Mouse (Mus musculus): Measurements from ENCODE around the gene Rabep1.
"Not testable (repeated sequence)": the region's sequence is repeated elsewhere in the genome, so short reads cannot be mapped to it uniquely, and the experiment has no call there.

Rabep1 gene

GRCm38 (mm10) chr11:70898182-70898581 lies 53.6 kb downstream of the Rabep1 start:
- DNase-seq: not testable (repeated sequence)

DNA sequence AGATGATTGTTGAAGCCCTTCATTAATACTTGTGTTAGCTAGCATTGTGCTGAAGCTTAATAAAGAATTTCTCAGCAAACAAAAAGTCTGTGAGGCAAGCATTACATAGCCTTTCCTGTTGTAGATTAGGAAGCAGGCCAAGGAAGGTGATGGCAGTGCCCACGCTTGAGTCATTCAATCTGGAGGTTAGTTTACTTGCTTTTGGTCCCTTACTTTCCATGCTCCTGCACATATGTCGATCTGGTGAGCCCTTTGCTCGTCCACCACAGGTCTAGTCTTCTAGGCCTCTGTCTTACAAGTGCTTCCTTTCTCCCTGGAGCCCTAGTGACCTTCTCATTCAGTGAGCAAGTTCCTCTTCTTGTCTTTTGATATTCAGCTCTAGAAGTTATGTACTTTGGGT lies 62.1 kb downstream of the Rabep1 start:
- no peak for DNase-seq

GRCm38 (mm10) chr11:70911323-70911722 lies 66.7 kb downstream of the Rabep1 start:
- no peak for DNase-seq

- no peak for DNase-seq
Observed at GRCm38 (mm10) chr11:70911920-70912319, 67.3 kb downstream of the Rabep1 start.

GRCm38 (mm10) chr11:70917896-70918295 lies 73.3 kb downstream of the Rabep1 start:
- no peak for DNase-seq

GRCm38 (mm10) chr11:70919524-70919923 lies 74.9 kb downstream of the Rabep1 start:
- no peak for DNase-seq

- DNase-seq: no peak
Observed at GRCm38 (mm10) chr11:70931461-70931860, 86.9 kb downstream of the Rabep1 start.

DNA sequence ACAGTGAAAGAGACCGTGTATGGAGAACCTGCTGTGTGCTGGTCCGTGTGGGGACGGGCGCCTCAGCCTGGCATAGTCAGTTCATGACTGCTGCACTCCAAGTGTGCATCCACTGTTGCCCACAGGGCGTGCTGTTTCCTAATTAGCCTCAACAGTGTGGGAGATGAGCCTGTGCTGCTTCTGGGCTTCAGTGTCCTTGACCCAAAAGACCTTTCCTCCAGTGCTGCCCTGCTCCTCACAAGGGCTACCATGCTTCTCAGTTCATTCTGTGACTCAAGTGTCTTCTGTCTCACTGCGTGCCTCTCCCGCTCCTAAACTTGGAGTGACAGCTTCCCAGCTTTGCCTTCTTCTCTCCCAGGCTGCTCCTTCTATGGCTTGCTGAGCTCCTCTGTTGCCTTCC lies 90.7 kb downstream of the Rabep1 start:
- DNase-seq: peak in 1 of 2 experiments; percentile 14

- DNase-seq: no peak
Observed at GRCm38 (mm10) chr11:70942596-70942995, 98.0 kb downstream of the Rabep1 start.

GRCm38 (mm10) chr11:70943651-70944050 lies 99.1 kb downstream of the Rabep1 start:
- peak in 1 of 2 experiments; percentile 51 for DNase-seq

GRCm38 (mm10) chr11:70944935-70945817 lies 100.6 kb downstream of the Rabep1 start:
- DNase-seq: no peak

GRCm38 (mm10) chr11:70954711-70955110 lies 110.1 kb downstream of the Rabep1 start:
- DNase-seq: no peak

- DNase-seq: no peak
Observed at GRCm38 (mm10) chr11:70960786-70961554, 116.4 kb downstream of the Rabep1 start.

DNA sequence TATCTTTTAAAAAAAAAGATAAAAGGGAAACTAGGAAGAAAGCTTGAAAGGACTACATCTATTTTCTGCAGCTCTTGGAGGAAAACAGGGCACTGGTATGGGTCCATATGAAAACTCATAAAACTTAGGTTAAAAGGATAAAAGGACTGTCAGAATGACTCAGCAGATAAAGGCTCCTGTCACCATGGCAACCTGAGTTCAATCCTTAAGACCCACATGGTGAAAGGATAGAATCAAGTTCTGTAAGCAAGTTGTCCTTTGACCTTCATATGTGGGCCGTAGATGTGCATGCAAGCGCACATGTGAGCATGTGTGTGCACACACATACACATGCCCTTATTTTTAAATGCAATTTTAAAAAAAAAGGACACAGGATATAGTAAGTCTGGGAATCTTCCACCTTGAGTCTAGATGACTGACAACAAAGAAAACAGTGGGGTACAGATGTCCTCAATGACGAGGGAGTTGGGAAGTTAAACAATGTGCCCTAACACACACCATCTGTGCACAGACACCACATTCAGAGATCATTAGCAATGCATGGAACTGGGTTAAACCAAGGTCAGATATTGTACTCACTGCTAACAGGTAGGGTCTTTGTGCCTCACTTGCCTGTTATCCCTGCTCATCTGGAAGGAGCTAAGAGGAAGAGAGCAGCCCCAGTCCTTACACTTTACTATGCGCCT lies 119.8 kb downstream of the Rabep1 start:
- DNase-seq: no peak

DNA sequence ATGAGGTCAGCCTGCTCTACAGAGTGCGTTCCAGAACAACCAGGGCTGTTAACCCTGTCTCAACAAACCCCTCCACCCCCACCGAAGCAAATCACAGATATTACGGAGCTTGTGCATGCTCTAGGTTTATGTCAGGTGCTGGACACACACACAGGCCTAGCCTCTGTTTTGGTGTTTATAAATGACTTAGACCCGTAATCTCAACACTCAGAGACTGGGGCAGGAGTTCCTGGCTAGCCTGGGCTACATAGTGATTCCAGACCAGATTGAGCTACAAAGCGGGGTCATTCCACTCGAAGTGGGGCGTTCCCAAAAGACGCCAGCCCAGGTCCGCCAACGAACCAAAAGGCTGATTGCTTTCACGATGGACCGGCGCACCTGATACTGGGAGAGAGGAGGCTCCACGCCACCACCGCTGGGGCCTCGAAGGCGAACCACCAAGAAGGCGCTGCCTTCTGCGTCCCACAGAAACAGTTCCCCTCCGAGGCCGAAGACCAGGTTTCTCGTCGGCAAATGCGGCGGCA lies 124.8 kb downstream of the Rabep1 start:
- DNase-seq: no peak

DNA sequence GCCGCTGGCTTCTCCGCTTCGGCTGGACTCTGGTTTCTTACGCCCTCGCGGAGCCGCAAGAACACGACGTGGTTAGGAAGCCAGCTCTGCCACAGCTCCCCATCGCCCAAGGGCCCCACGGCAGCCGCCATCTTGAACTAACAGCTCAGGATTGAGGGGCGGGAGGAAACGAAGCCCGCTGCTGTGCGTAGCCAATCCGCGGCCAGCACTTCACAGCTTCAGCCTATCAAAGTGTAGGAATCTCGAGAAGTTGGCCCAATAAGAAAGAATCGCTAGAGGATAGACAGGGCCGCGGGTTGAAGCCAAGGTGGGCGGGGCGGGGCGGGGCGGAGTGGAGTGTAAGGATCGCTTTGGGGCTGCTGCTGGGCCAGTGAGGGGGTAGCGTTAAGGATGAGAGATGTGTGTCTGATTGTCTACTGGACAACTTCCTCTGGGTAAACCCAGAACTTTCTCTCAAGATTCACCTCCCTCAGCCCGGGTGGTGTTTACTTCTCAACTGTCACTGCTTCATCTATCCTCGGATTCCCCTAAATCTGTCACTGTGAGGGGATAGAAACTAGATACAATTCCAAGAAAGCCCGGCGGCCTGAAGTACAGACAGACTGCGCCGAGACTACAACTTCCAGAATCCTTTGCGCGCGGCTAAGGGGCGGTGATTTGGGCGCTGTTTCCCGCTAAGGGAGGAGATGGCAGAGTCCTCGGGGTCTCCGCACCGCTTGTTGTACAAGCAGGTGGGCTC lies 125.4 kb downstream of the Rabep1 start, which contains the start of the genes Nup88 and Rpain:
TSS of gene Nup88 (minus strand) at position 153 of the 739 bp plus-strand sequence.
TSS of gene Rpain (plus strand) at position 393 of the 739 bp plus-strand sequence.
- DNase-seq: peak; percentile 93 to 94

- no peak for DNase-seq
Observed at GRCm38 (mm10) chr11:70970560-70971540, 126.3 kb downstream of the Rabep1 start.

DNA sequence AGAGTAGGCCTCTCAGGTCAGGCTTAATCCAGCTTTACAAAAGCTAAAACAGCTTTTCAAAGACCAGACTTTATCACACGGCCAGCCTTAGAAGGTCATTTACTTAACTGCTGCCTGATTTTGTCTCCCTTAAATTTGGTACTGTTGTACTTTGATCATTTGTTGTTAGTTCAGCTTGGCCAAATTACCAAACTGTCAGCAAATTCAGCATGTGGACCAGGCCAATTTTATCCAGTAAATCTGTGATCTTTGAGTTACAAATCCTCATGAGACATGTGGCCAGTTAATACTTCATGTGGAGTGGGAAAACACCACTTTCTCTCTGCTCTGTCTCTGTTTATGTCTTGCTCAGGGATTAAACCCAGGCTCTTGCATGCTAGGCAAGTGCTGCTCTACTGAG lies 128.0 kb downstream of the Rabep1 start:
- no peak for DNase-seq

DNA sequence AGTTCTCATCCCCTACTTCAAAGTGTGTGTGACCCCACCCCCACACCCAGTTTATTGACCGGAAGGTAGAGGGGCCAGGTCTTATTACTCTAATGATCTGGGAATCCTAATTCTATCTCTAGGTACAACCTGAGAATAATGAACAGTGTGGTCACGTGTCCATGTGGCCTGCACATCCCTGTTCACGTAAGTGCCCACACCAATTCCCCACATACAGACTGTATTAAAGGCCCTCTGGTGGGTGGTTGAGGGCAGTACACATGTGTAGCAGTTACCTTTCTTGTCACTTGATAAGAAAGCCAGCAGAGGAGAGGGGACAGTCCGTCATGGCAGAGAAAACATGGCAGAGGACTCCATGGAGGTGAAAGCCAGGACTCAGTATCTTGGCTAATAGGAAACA lies 129.4 kb downstream of the Rabep1 start:
- DNase-seq: no peak

- no peak for DNase-seq
Observed at GRCm38 (mm10) chr11:70975193-70975592, 130.6 kb downstream of the Rabep1 start.

GRCm38 (mm10) chr11:70977293-70977692 lies 132.7 kb downstream of the Rabep1 start:
- DNase-seq: no peak

Measured in cerebellum, postnatal 25 days (tissue).